Mouse (Mus musculus): ENCODE results near the gene Id3. TPM values are rescaled to one million over a fixed set of nuclear protein-coding genes. Genes with fewer than 3 reads are reported as not detected.

The Id3 gene
- polyA plus RNA-seq, 1 experiment from 2014 or later: 576 TPM

GRCm38 (mm10) chr4:136189912-136190311, 46.6 kb downstream of the Id3 start:
- Histone ChIP-seq H3K27me3 (ENCODE audit: insufficient read depth, poor library complexity, severe bottlenecking) (no peaks in the 10 kb centered on the region), H3K4me3 (no peak overlapping the region), H3K9me3 (no peaks in the 10 kb centered on the region), H3K36me3 (peaks cover 95% of the 10 kb centered on the region), H3K4me1 (replicated peaks) (peaks cover 5% of the 10 kb centered on the region; the same call in 1 of the 2 replicates), H3K27ac (no peak overlapping the region)
- no peak for DNase-seq (ENCODE audit: low spot score)
- 91% methylated on average over 8 of the region's 8 CpGs for WGBS

GRCm38 (mm10) chr4:136193571-136193970, 50.3 kb downstream of the Id3 start:
- H3K27me3 ChIP-seq (ENCODE audit: insufficient read depth, poor library complexity, severe bottlenecking): no peaks in the 10 kb centered on the region
- 88% methylated on average over 3 of the region's 3 CpGs for WGBS
- H3K27ac ChIP-seq: no peak overlapping the region
- peaks cover 70% of the 10 kb centered on the region for H3K36me3 ChIP-seq
- H3K9me3 ChIP-seq: no peaks in the 10 kb centered on the region
- no peak overlapping the region for H3K4me3 ChIP-seq
- no peak for DNase-seq (ENCODE audit: low spot score)
- H3K4me1 ChIP-seq (replicated peaks): peaks cover 12% of the 10 kb centered on the region

- H3K4me1 ChIP-seq (replicated peaks): peaks cover 13% of the 10 kb centered on the region
- H3K36me3 ChIP-seq: peaks cover 55% of the 10 kb centered on the region
- 62% methylated on average over 7 of the region's 7 CpGs for WGBS
- no peak overlapping the region for H3K27ac ChIP-seq
- no peaks in the 10 kb centered on the region for H3K9me3 ChIP-seq
- H3K27me3 ChIP-seq (ENCODE audit: insufficient read depth, poor library complexity, severe bottlenecking): no peaks in the 10 kb centered on the region
- H3K4me3 ChIP-seq: no peak overlapping the region
- DNase-seq (ENCODE audit: low spot score): no peak
Measured at GRCm38 (mm10) chr4:136195029-136195428, 51.7 kb downstream of the Id3 start.

Other genes starting within 250 kb of the Id3 start
- gene Cnr2, start 248.1 kb upstream of the Id3 start, polyA plus RNA-seq (2016; fragmentation: Nextera tagmentation; extraction: Ambion mirVana): 0.21 and 0.66 TPM in 2 replicates
- 54.3 and 59.5 TPM in 2 replicates for gene Fuca1, start 222.8 kb upstream of the Id3 start, polyA plus RNA-seq (2016; fragmentation: Nextera tagmentation; extraction: Ambion mirVana)
- 60.3 and 61.4 TPM in 2 replicates for gene Hmgcl, start 197.0 kb upstream of the Id3 start, polyA plus RNA-seq (2016; fragmentation: Nextera tagmentation; extraction: Ambion mirVana)
- gene Gale, start 179.8 kb upstream of the Id3 start, polyA plus RNA-seq (2016; fragmentation: Nextera tagmentation; extraction: Ambion mirVana): 48.5 and 49.7 TPM in 2 replicates
- gene Lypla2, start 170.9 kb upstream of the Id3 start, polyA plus RNA-seq (2016; fragmentation: Nextera tagmentation; extraction: Ambion mirVana): 213 and 223 TPM in 2 replicates
- 60.7 and 61.2 TPM in 2 replicates for gene Pithd1, start 156.2 kb upstream of the Id3 start, polyA plus RNA-seq (2016; fragmentation: Nextera tagmentation; extraction: Ambion mirVana)
- gene Eloa, start 121.7 kb upstream of the Id3 start, polyA plus RNA-seq (2016; fragmentation: Nextera tagmentation; extraction: Ambion mirVana): 31.0 and 33.0 TPM in 2 replicates
- gene Rpl11, start 90.1 kb upstream of the Id3 start, polyA plus RNA-seq (2016; fragmentation: Nextera tagmentation; extraction: Ambion mirVana): 388 and 497 TPM in 2 replicates
- gene E2f2, start 28.9 kb downstream of the Id3 start, polyA plus RNA-seq (2016; fragmentation: Nextera tagmentation; extraction: Ambion mirVana): 9.0 and 9.4 TPM in 2 replicates
- 5.2 and 6.5 TPM in 2 replicates for gene Asap3, start 62.9 kb downstream of the Id3 start, polyA plus RNA-seq (2016; fragmentation: Nextera tagmentation; extraction: Ambion mirVana)
- 1.3 and 2.2 TPM in 2 replicates for gene Tcea3, start 104.2 kb downstream of the Id3 start, polyA plus RNA-seq (2016; fragmentation: Nextera tagmentation; extraction: Ambion mirVana)
- 24.6 and 29.0 TPM in 2 replicates for gene Zfp46, start 141.2 kb downstream of the Id3 start, polyA plus RNA-seq (2016; fragmentation: Nextera tagmentation; extraction: Ambion mirVana)
- 197 and 217 TPM in 2 replicates for gene Hnrnpr, start 167.4 kb downstream of the Id3 start, polyA plus RNA-seq (2016; fragmentation: Nextera tagmentation; extraction: Ambion mirVana)